Mouse (Mus musculus) thymus, adult 18-20 months (tissue): ENCODE results near the gene Krt17.
A peak's percentile ranks its signal among the peaks of the same experiment; 100 is the strongest.
"Not testable (repeated sequence)": the region's sequence is repeated elsewhere in the genome, so short reads cannot be mapped to it uniquely, and the experiment has no call there.

Experiments
- DNase-seq, 2 experiments: peaks; one replicate each; pipeline ENCODE4 v3.0.0; 2022; ENCODE audit warnings: mixed read lengths in 2 of 2

Gene Krt17

DNA sequence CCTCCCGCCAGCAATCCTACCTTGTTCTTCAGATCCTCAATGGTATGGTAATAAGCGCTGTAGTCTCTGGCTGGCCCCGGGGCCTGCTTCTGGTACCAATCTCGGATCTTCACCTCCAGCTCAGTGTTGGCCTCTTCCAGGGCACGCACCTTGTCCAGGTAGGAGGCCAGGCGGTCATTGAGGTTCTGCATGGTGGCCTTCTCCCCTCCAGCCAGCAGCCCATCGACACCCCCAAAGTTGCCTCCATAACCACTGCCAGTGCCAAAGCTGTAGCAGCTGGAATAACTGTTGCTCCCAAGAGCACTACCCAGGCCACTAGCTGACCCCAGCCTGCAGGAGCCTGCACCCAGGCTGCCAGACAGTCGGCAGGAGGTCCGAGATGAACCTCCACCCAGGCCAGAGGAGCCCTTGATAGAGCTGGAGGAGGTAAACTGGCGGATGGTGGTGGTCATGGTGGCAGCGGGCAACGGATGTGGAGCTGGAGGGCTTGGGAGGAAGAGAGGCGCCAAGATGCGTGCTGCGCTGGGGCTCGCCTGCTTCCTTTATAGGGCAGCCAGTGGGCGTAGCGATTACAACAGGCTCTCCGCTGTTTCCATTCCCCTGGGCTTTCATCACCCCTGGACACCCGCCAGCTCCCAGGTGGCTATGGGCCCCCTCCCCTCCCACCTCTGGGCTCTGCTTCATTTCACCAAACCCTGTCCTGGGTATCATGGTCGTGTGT, at the start of gene Krt17:
TSS of gene Krt17 (minus strand) at position 516 of the 721 bp plus-strand sequence.
- no peak for DNase-seq

DNA sequence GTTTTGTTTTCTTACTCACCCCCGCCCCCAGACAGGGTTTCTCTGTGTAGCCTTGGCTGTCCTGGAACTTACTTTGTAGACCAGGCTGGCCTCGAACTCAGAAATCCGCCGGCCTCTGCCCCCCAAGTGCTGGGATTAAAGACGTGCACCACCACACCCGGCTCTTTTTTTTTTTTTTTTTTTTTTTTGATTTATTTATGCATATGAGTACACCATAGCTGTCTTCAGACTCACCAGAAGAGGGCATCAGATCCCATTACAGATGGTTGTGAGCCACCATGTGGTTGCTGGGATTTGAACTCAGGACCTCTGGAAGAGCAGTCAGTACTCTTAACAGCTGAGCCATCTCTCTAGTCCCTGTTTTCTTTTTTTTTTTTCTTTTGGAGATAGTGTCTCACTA, 47.8 kb upstream of the Krt17 start:
- not testable (repeated sequence) for DNase-seq

DNA sequence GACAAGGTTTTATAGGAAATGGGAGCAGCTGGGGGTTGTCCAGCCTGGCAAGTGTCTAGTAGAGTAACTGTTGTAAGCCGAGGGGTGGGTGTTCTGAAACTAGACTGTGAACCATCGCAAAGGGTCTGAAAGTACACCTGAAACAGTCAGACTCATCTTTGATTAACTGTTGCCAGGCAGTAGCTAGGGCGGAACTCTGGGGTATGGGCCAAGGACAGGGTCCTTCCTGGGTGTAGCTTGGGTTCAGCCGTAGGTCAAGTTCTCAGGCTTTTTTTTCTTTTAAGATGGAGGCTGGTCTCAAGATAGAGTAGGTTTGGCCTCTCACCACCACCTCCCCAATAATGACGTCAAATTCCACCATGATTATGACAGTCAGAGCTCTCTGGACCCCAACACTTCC, 47.1 kb upstream of the Krt17 start:
- no peak for DNase-seq

DNA sequence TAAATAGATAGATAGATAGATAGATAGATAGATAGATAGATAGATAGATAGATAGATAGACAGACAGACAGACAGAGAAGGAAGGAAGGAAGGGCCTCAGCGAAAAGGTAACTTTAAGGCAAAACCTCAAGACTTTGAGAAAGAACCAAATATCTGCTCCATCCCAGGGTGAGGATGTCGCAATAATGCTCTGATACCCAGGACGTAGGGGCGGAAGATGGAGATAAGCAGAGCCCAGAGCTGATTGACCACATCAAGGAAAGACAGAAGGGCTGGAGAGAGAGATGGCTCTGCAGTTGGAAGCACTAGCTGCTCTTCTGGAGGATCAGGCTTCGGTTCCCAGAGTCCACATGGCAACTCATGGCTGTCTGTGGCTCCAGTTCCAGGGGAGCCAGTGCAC, 40.5 kb upstream of the Krt17 start:
- no peak for DNase-seq

- DNase-seq = peak in 1 of 2 experiments; percentile 29
These were observed 39.5 kb upstream of the Krt17 start for GRCm38 (mm10) chr11:100300293-100300692.

- DNase-seq = peak; percentile 41
These were observed 37.6 kb upstream of the Krt17 start for GRCm38 (mm10) chr11:100298274-100299036.

DNA sequence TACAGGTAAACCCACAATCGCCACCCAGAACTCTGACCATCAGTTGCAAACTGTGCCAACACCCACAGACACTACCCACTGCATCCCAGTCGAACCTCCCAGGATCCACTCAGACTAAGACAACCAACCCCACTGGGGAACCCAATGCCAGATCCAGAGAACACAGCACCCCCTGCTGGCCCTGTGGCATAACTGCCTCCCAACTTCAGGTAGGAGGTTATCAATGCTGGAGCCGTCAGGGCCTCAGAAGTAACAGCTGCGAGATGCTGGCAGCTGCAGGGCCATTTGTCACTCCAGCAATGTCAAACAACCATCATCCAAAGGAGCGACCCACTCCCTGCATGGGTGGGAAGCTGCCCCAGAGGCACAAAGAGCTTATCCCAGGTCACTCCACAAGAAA, 37.0 kb upstream of the Krt17 start:
- no peak for DNase-seq

DNA sequence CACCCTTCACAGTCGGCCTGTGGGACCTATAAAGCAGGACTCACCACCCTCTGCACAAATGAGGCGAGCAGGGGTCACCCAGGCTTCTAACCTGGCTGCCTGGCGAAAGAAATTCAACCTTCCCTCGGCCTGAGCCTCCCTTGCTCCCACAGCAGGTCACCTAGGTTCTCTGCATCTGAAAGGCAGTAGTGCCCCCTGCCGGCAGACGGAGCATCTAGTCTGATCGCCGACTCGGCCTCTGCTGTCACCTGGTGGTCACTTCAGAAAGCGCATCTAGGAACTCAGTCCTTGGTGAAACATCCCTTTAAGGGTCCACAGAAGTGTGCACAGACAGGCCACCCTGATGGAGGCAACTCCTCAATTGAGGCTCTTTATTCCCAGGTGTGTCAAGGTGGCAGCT, 34.5 kb upstream of the Krt17 start:
- DNase-seq = peak; percentile 34 to 44

GRCm38 (mm10) chr11:100292884-100293283, 32.1 kb upstream of the Krt17 start:
- no peak for DNase-seq

GRCm38 (mm10) chr11:100290235-100290634, 29.4 kb upstream of the Krt17 start:
- no peak for DNase-seq

DNA sequence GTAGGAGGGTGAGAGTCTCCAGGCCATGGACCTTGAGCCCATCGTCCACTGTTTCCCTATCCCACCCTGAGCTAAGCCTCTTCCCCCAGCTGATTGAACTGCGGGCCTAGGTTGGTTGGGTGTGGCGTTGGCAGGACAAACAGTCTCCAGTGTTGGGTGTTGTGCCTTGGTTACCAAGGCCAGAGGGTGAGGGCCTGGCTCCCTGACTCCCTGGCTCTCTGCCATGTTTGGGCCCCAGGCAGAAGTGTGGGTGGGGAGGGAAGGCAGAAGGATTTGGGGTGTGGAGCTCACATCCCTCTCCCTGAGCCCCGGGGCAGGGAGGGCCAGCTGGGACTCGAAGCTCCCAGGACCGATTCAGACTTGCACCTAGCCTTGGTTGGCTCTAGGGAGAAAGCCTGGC, 28.1 kb upstream of the Krt17 start:
- DNase-seq = no peak

GRCm38 (mm10) chr11:100287024-100287423, 26.2 kb upstream of the Krt17 start:
- no peak for DNase-seq

DNA sequence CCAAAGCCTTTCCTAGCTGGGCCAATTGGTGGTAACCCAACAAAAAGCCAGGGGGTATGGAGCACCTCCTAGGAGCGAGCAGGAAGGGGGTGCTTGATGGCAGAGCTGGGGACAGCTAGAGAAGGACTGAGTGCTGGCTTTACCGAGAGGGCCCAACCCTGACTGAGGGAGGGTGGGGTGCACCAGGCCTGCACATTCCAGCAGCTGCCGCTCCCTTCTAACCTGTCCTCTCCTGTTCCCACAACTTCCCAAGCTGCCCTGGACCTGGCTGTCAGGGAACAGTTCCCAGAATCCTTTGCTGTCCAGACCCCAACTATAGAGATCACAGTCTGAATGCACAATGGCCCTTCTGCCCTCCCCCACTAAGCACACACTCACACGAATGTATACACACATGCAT, 24.2 kb upstream of the Krt17 start:
- no peak for DNase-seq

DNA sequence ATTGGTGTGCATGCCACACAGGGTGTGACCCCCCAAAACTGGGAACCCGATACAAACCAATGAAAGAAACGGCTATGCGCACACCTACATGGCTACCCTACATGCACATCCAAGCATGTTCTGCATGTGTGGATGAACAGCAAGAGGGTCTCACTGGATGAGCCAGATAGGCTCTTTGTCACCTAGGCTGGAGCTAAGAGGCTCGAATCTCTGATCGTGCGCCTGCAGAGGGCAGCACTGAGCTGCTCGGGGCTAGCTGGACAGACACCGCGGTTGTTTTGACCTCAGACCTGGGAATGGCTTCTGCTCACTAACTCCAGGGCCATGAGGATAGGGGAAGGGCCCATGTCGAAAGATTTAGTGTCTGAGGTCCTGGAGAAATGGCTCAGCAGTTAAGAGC, 21.7 kb upstream of the Krt17 start:
- DNase-seq = peak; percentile 23 to 36

GRCm38 (mm10) chr11:100281596-100282544, 21.0 kb upstream of the Krt17 start:
- peak in 1 of 2 experiments; percentile 29 for DNase-seq

GRCm38 (mm10) chr11:100278759-100279158, 17.9 kb upstream of the Krt17 start:
- DNase-seq = no peak

DNA sequence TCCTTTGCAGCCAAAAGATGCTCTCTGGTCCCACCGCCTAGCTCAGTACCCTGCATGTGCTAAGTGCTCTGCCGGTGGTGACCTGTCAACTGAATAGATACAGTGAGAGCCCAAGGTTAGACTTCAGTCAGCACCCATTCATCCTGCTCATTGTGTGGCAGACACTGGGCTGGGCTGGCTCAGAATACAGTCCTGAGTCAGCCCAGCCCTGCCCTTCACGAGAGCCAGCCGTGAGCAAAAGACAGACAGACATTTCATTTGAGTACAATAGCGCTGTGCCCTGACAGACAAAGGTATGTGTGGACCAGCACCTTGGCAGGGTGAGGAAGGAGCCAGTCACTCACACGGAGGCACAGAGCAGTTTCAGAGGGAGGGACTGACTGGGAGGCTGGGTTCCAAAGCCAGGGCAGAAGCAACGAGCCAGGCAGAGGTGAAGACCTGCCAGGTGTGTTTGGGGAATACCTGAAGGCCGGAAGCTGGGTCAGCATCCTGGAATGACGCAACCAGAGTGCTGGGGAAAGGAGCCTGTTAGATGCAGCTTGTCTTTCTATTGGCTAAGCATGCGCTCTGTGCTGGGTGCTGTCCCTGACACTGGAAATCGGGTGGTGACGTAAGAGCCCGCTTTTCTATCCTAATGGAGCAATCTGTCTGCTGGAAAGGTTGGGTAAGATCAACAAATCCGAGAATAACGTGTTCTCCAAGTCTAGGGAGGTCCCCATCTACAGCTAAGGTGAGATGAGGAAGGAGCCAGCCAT, 17.1 kb upstream of the Krt17 start:
- DNase-seq = no peak

DNA sequence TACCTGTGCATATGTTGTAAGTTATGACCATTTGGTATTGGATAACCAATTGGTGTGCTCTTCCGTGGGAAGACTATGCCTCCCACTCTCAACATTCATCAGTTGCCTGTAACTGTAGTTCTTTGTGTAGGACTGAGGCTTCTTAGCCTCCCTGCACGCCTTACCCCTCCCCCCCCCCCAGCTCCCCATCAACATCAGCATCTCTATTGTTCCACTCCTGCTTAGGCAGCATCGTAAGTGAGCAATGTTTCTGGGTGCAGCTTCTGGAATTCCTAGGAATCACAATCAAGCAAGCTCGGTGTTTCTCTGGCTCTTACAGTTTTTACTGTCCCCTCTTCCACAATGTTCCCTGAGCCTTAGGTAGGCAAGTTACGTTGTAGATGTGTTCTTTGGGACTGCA, 14.6 kb upstream of the Krt17 start:
- no peak for DNase-seq

GRCm38 (mm10) chr11:100274719-100275118, 13.9 kb upstream of the Krt17 start:
- no peak for DNase-seq

GRCm38 (mm10) chr11:100271878-100272277, 11.0 kb upstream of the Krt17 start:
- no peak for DNase-seq

GRCm38 (mm10) chr11:100269821-100270332, 9.0 kb upstream of the Krt17 start, which contains the start of gene Krt42:
Krt42 (minus strand) TSS chr11:100269871.
- no peak for DNase-seq
